Mouse (Mus musculus): ENCODE data around the gene Rnls. TPM values are rescaled to one million over a fixed set of nuclear protein-coding genes. Genes with fewer than 3 reads are reported as not detected.
"Not testable (repeated sequence)": the region's sequence is repeated elsewhere in the genome, so short reads cannot be mapped to it uniquely, and the experiment has no call there.

Rnls gene
- total RNA-seq (2015; ENCODE audit: low replicate concordance) (1.7 and 2.5 TPM in 2 replicates), total RNA-seq (2017; ENCODE audit: low replicate concordance) (not detected in 2 replicates)

- peak; percentile 74 for ATAC-seq (replicated peaks; ENCODE audit: low FRiP score, poor library complexity, severe bottlenecking)
Observed at GRCm38 (mm10) chr19:33391651-33392382, at the start of gene Rnls. TSS of gene Rnls (minus strand) at chr19:33392295.

DNA sequence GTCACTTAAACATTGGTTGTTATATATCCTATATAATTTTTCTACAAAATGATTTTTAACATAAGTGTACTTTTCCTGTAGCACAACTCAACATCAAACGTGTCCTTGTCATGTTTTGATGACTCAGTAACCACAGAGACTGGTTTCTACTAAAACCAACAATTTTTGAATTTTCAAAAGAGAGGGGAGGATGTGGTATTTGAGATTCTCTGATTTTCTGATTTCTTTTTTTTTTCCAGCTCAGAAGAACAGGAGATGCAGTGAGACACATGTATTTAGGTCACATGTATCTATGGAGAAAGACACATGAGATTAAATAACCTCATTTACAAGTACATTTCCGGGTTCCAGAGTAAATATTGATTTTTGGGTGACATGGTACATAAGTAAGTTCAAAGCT is 37.4 kb upstream of the Rnls start:
- no peak for ATAC-seq (replicated peaks; ENCODE audit: low FRiP score, poor library complexity, severe bottlenecking)

DNA sequence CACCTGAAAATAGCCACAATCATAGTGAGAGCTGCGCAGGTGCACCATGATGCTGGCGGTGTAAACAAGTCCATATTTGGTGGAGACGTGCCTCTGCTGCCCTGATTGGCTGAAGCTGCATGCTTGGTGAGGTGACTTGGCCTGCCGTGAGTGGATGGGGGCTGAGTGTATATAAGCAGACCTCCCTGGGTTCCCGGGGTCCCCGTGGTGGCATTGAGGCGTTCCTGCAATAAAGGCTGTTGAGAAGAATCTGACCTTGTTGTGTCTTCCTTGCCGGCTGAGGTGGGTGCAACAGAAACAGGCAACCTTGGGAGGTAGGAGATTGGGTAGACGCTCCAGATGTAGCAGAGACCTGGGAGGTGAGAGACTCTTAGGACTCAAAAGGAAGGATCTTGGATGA is 27.3 kb upstream of the Rnls start:
- ATAC-seq (replicated peaks; ENCODE audit: low FRiP score, poor library complexity, severe bottlenecking) = not testable (repeated sequence)

- ATAC-seq (replicated peaks; ENCODE audit: low FRiP score, poor library complexity, severe bottlenecking) = no peak
Observed at GRCm38 (mm10) chr19:33380825-33381224, 11.3 kb downstream of the Rnls start.

GRCm38 (mm10) chr19:33380386-33380785 is 11.7 kb downstream of the Rnls start:
- ATAC-seq (replicated peaks; ENCODE audit: low FRiP score, poor library complexity, severe bottlenecking) = no peak

DNA sequence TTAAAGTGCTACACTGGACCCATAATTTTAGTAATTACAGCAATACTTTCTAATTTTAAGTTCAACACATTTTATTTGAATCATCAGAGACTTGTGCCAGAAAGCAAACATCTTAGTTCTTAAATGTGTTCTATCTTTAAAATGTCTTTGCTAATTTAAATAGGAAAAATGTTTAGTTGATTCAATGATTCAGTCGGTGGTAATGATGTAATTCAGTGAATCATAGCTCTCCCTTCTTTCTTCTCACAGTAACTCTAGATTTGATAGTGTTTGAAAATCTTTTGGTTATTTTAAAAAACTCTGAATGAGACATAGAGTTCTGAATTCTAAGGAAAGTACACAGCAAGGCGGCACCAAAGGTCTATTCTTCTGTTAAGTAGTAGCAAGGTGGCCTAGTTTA is 23.3 kb downstream of the Rnls start:
- no peak for ATAC-seq (replicated peaks; ENCODE audit: low FRiP score, poor library complexity, severe bottlenecking)

DNA sequence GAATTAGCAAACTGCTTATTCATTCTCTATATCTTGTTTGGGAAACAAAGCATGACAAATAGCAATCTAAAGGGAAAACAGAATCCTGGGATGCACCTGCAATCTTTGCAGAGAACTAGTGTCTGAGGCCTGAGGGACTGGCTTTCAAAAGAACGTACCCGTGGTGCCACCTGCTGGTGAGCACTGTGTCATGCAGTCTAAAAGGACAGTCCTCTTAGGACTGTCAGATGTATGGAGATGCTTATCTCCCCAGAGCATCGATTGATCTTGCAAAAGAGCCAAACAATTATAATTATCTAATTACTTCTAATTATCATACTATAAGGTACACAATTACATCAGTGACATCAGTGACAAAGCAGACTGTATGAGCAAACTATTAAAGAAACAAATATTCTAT is 25.4 kb downstream of the Rnls start:
- peak; percentile 52; the same call in 1 of the 2 replicates for ATAC-seq (replicated peaks; ENCODE audit: low FRiP score, poor library complexity, severe bottlenecking)

DNA sequence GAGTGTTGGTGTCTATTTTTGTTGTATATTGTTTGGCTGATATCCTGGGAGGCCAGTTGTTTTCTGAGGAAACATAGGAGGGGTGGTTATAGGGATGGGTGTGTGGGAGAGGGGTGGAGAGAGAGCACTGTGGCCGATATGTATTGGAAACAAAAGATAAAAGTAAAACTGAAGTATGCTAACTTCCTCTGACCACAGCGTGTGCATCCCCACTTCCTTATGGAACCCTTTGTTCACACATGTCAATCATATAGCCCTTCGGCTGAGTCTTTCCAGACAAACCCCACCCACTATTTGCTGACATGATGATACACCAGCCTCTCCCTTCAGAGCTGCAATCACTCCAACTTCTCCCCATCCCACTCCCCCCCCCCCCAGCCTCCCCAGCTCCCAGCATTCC is 35.1 kb downstream of the Rnls start:
- ATAC-seq (replicated peaks; ENCODE audit: low FRiP score, poor library complexity, severe bottlenecking) = no peak

GRCm38 (mm10) chr19:33340119-33340518 is 52.0 kb downstream of the Rnls start:
- ATAC-seq (replicated peaks; ENCODE audit: low FRiP score, poor library complexity, severe bottlenecking) = no peak

GRCm38 (mm10) chr19:33326706-33327641 is 65.1 kb downstream of the Rnls start:
- no peak for ATAC-seq (replicated peaks; ENCODE audit: low FRiP score, poor library complexity, severe bottlenecking)

- ATAC-seq (replicated peaks; ENCODE audit: low FRiP score, poor library complexity, severe bottlenecking) = no peak
Observed at GRCm38 (mm10) chr19:33318785-33319184, 73.3 kb downstream of the Rnls start.

DNA sequence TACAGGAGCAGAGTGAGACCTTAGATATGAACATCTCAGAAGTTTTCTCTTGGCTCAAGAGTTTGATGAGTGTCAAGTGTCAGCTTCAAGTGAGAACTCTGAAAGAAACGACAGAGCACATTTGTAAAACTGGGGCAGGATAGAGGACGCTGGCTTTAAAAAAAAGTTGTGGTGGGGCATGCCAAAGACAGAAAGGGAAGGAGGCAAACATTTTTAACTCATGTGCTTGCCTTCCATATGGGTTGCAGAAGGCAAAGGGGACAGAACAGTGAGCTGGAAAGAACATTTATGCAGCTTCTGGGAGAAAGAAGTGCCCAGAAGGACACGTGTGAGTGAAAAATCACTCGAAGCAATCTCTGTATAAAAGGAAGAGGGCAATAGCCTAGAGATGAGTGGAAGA is 75.0 kb downstream of the Rnls start:
- no peak for ATAC-seq (replicated peaks; ENCODE audit: low FRiP score, poor library complexity, severe bottlenecking)

DNA sequence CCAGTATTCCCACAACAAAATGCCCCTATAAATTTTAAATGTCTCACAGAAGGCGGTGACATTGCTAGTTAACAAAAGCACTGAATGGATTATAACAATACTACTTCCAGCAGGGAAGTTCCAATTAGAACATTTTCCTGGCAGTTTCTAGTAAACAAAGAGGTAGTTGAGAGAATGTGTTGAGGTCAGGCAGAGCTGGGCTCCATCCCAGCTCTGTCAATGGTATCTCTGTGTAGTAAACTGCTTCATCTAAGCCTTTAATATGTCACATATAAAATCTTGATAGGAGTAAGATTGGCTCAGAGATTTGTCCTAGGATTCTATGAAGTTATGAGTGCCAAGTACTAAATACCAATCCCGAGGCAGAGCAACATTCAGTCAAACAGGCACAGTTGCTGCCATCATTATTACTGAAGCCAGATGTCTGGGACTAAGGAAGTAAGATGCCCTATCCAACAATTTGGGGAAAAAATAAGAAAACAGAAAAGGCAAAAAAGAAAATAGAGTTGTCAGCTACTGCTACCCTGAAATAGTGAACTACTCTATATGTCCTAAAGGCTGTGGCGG is 92.3 kb downstream of the Rnls start:
- ATAC-seq (replicated peaks; ENCODE audit: low FRiP score, poor library complexity, severe bottlenecking) = no peak

- ATAC-seq (replicated peaks; ENCODE audit: low FRiP score, poor library complexity, severe bottlenecking) = no peak
Observed at GRCm38 (mm10) chr19:33296338-33296737, 95.8 kb downstream of the Rnls start.

GRCm38 (mm10) chr19:33282985-33283384 is 109.1 kb downstream of the Rnls start:
- no peak for ATAC-seq (replicated peaks; ENCODE audit: low FRiP score, poor library complexity, severe bottlenecking)

GRCm38 (mm10) chr19:33276421-33276820 is 115.7 kb downstream of the Rnls start:
- no peak for ATAC-seq (replicated peaks; ENCODE audit: low FRiP score, poor library complexity, severe bottlenecking)

DNA sequence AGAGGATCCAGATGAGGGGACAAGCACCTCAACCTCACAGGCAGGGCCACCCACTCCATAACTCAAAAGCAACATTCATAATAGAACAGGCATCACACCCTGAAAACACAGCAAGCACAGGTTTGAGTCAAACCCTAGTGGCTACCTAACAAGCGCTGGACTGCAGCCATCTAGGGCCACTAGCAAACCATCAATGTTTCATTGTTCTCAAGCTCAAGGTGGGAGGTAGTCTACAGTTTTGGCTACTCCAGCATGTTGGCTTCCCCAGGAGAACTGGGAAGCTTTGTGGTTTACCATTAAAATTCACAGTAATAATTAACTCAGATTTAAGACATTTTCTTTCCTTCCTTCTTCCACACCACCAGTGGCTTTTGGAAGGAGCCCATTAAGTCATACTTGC is 118.4 kb downstream of the Rnls start:
- ATAC-seq (replicated peaks; ENCODE audit: low FRiP score, poor library complexity, severe bottlenecking) = no peak

GRCm38 (mm10) chr19:33271571-33271970 is 120.5 kb downstream of the Rnls start:
- no peak for ATAC-seq (replicated peaks; ENCODE audit: low FRiP score, poor library complexity, severe bottlenecking)

DNA sequence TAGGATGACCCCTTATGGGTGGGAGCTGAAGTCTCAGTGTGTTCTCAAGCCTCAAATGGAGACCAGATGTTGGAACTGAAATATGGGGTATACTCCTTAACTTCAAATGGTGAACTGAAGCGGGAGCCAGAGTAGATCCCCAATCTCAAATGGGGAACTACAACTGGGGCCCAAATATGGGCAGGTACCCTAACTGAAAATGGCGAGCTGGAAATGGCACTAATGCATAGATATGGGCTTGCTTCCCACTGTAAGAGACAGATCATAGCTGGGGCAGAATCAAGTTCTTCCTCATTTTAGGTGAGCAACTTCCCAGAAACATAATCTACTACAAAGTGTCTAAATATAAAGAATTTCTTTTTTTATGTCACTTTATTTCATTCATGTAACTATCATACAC is 121.9 kb downstream of the Rnls start:
- ATAC-seq (replicated peaks; ENCODE audit: low FRiP score, poor library complexity, severe bottlenecking) = no peak

DNA sequence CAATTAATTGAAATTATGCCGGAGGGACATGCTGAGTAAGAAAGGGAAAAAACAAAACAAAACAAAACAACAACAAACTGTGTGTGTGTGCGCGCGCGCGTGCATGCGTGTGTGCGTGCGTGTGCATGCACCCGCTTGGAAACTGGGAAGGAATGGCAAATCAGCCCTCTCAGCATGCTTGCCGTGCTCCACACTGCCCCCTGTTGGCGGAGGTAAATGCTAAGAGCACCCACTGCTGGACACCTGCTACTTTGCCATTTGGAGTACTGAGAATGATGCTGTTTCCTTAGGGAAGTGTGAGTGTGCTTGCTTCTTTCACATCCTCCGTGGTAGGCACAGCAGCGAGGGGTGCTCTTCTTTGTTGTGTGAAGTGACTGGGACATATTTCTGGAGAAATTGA is 124.1 kb downstream of the Rnls start:
- ATAC-seq (replicated peaks; ENCODE audit: low FRiP score, poor library complexity, severe bottlenecking) = no peak

- ATAC-seq (replicated peaks; ENCODE audit: low FRiP score, poor library complexity, severe bottlenecking) = no peak
Observed at GRCm38 (mm10) chr19:33265245-33265644, 126.8 kb downstream of the Rnls start.

All from erythroblast, adult 5-6 weeks (primary cell).